Mouse (Mus musculus) right cerebral cortex, adult 18-20 months (tissue): ENCODE data around the gene Hist1h2bm.
"Not testable (repeated sequence)": the region's sequence is repeated elsewhere in the genome, so short reads cannot be mapped to it uniquely, and the experiment has no call there.

Experiments
- DNase-seq: peaks from one replicate; pipeline ENCODE4 v3.0.0; 2022; ENCODE audit warnings: mixed read lengths

Gene Hist1h2bm

DNA sequence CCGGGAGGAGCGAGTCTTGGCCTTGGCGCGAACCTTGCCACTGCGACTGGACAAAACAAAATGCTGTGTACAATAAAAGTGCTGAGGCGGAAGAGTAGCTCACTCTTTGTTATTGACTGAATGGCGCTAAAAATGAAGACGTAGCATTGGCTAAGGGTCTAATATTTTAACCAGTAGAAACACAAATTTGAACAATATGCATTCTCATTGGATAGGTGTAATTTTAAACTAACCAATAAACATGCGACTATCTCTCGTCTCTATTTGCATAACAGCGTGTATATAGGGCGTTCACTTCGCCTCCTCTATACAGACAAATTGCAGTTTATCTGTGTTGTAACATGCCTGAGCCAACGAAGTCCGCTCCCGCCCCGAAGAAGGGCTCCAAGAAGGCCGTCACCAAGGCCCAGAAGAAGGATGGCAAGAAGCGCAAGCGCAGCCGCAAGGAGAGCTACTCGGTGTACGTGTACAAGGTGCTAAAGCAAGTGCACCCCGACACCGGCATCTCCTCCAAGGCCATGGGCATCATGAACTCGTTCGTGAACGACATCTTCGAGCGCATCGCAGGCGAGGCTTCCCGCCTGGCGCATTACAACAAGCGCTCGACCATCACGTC, at the start of gene Hist1h2bm:
Gene Hist1h2bm (plus strand): TSS at position 288 of the 616 bp plus-strand sequence.
- peak; percentile 64 for DNase-seq

DNA sequence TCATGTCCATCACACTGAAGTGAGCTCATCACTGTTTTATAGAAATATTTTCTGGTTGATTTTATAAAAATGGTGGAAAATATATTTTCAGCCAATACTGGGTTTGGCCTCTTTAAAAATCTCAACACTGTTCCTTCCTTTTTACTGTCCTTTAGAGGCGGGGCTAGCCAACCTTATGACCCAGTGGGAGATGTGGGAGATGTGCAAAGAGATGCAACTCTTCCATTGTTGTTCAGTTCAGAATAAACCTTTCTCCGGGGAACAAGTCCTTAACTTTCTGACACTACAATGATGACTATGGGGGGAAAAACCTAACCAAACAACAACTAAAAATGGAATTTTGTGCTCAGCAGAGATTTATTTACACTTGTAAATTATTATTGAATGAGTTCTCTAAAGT, 44.5 kb upstream of the Hist1h2bm start, which contains the start of gene Olfr1360:
Gene Olfr1360 (minus strand): TSS at position 101 of the 400 bp plus-strand sequence.
- DNase-seq: no peak

DNA sequence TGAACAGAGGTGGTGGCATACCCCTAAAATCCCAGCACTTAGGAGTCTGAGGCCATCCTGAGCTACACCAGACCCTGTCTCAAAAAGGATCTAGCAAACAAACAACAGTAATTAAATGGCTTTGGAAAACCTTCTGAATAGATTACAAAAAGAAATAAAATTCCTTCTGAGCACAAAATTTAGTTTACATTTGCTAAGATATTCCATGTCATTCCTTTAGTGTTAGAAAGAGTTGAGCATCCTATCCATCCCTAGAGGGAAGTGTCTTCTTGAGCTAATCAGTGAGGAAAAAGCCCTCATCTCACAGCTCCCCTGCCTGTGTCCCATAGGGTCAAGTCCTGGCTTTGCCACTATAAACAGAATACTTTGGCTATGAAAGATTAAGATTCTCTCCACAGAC, 24.0 kb upstream of the Hist1h2bm start, which contains the start of gene Olfr1359:
Gene Olfr1359 (plus strand): TSS at position 301 of the 400 bp plus-strand sequence.
- no peak for DNase-seq

DNA sequence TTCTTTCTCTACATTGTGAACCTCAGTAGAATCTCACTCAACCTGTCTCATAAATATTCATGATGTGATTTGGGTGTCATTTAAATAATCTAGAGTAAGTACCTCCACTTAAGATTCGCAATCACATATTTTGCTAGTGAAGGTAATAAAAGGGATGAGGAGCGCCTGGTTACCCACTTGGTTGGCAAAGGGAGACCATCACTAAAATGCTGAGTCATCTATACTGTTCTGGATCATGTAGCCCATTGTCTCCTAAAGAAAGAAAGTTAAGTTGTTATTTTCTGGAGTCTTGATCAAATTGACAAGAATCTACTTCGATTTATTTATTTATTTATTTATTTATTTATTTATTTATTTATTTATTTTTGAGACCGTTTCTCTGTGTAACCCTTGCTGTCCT, 15.2 kb upstream of the Hist1h2bm start:
- DNase-seq: no peak

DNA sequence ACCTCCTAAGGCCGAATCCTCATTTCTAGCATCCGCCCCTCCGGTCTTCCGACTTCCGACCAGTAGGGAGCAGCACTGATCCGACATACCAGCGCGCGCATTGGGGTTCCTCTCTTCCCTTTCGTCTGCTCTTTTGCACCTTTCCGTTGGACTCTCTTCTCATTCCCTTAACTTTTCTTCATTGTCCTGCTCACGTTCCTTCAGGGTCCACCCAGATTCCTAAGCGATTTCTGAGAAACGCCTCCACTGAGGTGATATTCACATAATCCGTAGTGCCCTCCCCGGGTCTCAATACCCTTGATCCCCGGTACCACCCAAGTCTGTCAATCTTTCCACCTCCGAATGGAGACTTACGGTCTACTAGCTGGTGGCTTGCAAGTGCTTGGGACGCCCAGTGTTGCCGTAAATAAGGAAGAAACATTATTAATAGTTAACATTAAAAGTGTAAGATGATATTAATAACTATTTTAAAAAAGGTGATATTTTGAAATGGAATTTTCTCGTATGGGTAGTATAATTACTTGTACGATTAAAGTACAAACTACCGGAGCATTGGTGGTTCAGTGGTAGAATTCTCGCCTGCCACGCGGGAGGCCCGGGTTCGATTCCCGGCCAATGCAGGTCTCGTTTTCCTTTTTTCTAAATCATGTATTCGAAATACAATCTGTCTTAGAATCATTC, 11.7 kb upstream of the Hist1h2bm start:
- peak; percentile 90 for DNase-seq

DNA sequence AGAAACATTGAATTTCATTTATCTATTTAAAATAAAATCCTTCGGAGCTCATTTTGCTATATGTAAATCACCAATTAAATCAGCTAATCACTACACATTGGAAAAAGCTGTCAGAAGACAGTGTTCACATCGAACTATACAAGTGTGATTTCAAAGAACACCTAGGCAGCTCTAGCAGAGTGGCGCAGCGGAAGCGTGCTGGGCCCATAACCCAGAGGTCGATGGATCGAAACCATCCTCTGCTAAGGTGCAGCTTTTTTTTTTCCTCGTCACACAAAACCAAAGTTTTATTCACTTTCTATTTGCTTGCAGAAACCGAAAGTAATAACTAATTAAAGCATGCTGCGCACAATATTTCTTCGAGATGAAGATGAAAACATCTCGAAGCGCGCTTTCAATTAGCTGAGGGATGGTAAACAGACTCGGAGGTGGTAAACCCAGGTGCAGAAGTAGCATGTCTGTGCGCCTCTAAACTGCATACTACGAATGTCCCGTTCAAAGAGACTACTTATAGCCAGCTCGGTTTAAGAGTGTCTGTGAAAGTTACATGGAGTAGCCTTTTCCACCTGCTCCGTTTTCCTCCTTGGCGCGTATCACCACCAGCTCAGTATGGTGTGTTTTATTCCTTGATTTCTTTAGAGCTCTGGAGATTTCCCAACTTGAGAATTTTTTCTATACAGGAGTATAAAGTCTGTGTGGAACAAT, 10.9 kb upstream of the Hist1h2bm start:
- peak; percentile 77 for DNase-seq

DNA sequence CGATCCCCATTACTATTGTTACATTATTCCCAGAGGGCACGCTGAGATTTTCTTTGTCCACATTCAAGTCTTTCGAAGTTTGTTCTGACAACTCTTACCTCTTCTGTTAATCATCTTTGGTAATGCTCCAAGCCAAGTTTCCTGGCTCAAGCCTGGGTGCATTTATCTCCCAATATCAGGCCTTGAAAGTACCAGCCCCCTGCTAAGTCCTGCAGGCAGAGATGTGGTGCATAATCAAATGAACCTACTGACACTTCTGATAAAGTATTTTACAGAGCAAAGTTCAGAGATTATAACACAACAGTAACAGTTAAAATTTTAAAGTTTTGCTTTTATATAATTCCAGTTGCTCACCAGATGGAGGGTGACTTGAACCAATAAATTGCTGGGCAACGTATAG, 10.1 kb upstream of the Hist1h2bm start:
- DNase-seq: no peak

DNA sequence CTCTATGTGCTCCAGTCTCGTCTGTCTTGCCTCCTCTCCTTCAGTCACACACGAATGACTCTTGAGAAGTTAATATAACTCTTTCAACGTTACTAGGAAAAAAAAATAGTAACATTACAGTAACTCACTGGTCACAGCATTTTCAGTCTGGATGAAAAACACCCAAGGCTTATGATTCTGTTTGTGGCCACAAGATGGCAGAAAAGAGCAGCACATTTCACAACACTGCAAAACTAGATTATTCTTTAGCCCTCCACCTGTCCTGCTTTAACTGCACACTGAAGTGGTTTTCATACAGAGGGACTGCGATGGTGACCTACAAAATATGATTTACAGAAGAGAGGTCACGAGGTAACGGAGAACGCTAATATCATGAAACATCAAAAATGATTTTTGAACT, 7.1 kb upstream of the Hist1h2bm start:
- peak; percentile 75 for DNase-seq

DNA sequence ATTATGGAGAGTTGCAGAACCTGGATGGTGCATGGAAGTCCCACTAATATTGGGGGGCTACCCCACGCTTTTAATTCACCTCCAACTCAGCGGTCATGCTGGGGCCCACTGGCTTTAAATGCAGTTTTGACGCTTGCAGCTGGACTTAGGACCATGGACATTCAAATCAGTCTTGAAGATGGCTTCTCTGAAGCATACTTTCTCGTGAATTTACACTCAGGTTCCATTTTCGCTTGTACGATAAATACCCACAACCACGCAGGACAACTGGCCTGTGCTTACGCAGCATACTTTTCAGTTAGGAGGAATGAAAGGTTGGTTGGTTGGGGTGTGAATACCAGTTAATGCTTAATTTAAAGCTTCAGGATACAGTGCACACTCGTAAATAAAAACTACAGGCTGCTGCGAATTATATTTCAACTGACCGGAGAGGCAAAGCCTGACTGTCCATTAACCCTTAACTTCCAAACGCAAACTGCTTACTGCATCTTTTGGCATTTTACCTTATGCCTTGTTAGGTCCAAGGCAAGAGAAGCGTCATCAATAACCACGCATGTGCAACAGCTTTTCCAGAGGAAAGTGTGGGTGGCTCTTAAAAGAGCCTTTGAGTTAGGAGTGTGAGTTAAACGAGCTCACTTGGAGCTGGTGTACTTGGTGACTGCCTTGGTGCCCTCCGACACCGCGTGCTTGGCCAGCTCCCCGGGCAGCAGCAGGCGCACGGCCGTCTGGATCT, 6.5 kb upstream of the Hist1h2bm start:
- peak; percentile 22 for DNase-seq

DNA sequence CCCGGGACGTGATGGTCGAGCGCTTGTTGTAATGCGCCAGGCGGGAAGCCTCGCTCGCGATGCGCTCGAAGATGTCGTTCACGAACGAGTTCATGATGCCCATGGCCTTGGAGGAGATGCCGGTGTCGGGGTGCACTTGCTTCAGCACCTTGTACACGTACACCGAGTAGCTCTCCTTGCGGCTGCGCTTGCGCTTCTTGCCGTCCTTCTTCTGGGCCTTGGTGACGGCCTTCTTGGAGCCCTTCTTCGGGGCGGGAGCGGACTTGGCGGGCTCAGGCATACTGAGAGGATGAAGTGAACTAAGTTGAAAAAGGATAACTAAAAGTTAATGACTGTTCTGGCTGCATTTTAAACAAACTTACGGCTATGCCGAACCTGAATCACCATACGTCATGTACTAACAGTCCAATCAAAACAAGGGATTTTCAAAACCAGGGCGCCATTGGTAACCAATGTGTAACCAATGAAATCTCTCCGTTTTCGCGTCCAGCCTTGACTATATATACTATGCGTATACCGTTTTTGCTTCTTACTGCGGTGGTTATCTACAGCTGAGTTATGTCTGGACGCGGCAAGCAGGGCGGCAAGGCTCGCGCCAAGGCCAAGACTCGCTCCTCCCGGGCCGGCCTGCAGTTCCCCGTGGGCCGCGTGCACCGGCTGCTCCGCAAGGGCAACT, 5.8 kb upstream of the Hist1h2bm start, which contains the start of the genes Hist1h2bl and Hist1h2ai:
Gene Hist1h2bl (minus strand): TSS at position 280 of the 676 bp plus-strand sequence.
Gene Hist1h2ai (plus strand): TSS at position 559 of the 676 bp plus-strand sequence.
- DNase-seq: peak; percentile 91

DNA sequence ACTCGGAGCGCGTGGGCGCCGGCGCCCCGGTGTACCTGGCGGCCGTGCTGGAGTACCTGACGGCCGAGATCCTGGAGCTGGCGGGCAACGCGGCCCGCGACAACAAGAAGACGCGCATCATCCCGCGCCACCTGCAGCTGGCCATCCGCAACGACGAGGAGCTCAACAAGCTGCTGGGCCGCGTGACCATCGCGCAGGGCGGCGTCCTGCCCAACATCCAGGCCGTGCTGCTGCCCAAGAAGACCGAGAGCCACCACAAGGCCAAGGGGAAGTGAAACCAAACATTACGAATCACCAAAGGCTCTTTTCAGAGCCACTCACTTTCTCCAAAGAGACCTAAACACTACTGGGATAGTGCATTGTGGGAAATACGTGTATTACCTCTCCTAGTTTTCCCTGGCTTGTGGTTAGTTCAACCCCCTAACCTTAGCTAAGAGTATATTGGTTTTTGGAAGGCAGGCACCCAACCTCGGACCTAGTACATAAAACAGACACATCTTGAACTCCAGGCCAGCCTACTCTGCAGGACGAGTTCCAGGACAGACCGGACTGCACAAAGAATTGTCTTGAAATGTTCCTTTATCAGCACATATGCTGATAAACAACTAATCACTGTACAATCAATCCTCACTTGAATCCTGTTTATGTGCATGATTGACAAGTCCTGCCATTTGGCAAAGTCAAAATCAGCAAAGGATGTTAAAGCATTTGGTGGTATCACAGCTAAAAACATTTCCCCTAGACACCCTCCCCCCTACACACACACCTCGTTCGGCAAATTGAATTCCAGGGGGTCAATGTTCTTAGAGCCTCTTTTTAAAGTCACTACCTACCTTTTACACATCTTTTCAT, 5.1 kb upstream of the Hist1h2bm start:
- DNase-seq: not testable (repeated sequence)

DNA sequence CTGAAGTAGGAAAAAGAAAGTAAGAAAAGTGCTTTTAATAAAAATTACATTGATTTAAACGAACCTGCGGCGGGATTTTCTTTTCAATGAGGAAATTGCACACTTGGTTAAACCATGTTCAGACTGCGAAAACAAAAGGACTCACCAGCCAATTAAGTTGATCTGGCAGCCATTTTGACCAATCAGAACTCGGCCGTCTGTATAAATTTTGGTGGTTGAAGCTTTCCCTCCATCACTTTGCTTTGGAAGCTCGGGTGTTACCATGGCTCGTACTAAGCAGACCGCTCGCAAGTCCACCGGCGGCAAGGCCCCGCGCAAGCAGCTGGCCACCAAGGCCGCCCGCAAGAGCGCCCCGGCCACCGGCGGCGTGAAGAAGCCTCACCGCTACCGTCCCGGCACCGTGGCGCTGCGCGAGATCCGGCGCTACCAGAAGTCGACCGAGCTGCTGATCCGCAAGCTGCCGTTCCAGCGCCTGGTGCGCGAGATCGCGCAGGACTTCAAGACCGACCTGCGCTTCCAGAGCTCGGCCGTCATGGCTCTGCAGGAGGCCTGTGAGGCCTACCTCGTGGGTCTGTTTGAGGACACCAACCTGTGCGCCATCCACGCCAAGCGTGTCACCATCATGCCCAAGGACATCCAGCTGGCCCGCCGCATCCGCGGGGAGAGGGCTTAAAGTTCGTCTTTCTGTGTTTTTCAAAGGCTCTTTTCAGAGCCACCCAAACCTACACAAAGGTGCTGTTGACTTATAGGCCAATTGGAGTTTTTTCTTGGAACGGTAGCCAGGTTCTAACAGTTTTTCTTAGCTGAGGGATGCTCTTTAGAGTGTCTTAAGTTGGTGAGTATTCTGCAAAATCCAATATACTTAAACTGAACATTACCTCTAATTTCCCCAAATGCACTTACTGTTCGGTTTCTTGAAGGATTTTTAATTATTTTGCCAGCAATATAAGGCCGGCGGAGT, 4.2 kb upstream of the Hist1h2bm start, which contains the start of gene Hist1h3h:
Gene Hist1h3h (plus strand): TSS at position 263 of the 961 bp plus-strand sequence.
- DNase-seq: peak; percentile 91

DNA sequence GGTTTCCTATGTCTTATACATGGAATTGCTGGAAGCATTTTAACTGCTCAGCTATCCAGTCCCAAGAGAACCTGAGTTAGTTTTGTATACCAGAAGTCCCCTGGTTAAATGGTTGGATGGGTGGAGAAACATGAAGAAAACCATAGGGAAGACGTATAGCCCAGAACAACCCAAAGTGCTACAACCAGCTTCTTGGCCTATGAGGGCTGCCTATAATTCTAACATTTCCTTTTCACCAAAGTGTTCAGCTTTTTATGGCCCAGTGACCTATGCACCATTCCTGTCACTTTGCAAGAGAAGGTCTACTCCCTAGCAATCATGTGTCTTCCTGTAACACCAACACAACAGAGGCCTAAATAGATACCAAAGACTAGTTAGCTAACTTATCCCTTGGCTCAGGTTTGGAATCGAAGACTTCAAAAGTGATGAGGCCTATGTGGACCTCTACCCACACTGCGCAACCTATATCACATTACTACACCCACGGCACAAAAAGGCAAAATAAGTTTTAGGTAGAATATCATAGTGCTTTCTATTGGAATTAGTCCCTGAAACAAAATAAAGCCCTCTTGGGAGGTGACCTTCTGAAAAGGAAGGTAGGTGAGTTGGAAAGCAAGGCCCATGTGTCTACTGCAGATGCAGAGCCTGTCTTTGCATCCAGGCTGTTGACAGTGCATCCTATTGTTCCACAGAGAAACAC, 3.3 kb upstream of the Hist1h2bm start:
- no peak for DNase-seq

DNA sequence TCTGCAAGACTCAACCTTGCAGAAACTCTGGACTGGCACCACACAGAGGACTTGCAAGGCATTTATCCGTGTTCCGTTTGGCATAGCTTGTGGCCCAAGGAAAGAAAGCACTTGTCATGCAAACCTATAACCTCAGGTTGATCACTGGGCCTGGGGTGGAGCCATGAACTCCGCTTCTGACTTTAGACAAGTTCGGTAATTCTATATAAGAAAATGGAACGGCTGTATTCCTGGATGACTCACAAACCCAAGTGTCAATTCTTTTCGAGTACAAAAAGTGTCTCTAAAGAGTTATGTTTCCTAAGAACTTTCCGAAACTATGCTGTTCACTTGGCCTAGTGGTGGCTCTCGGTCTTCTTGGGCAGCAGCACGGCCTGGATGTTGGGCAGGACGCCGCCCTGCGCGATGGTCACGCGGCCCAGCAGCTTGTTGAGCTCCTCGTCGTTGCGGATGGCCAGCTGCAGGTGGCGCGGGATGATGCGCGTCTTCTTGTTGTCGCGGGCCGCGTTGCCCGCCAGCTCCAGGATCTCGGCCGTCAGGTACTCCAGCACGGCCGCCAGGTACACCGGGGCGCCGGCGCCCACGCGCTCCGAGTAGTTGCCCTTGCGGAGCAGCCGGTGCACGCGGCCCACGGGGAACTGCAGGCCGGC, 612 bp upstream of the Hist1h2bm start:
- DNase-seq: not testable (repeated sequence)

DNA sequence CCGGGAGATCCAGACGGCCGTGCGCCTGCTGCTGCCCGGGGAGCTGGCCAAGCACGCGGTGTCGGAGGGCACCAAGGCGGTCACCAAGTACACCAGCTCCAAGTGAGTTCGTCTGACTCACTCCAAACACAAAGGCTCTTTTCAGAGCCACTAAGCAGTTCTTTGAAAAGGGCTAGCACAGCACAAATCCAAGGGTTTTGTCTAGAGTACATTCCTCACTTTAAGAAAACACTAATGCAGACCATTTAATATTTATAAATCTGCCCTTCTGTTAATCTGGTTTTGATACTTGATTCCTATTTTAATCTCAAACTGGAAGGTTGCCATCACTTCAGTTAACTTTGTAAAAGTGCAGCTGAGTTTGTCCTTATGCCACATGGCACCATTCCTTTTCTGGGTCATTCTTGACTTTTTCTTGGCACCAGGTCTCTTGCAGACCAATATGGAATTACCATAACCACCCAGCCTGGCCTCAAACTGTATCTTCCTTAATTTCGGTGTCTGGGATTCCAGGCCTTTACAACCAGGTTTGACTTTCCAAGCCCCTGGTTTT, 605 bp downstream of the Hist1h2bm start:
- no peak for DNase-seq

DNA sequence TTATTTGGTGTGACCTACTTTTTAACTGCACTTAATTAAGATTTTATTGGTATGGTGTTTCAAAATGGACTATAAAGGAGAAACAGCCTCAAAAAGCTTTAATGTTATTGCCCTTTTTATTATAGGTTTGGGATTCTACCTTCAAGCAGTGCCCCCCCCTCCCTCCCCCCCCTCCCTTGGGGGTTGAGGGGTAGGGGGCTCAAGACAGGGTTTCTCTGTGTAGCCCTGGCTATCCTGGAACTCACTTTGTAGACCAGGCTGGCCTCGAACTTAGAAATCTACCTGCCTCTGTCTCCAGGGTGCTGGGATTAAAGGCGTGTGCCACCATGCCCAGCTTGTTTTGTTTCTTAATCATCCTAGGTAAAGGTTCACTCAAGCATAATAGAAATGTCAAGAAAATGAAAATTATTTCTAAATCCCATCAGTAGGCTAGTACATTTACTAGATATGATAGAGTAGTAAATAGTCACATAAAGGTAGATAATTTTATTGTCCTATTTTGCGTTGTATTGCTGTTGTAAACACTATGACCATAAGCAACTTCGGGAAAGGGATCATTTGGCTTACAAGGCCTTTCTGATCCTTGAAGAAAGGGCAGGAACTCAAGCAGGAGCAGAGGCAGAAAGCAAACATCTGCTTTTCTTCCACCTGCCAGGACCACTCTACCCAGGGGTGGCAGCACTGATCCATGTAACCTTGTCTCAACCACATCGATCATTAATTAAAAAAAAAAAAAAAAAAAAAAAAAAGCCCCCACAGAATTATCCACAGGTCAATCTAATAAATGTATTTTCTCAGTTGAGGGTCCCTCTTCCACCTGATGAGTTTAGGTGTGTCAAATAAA, 1.4 kb downstream of the Hist1h2bm start:
- no peak for DNase-seq

DNA sequence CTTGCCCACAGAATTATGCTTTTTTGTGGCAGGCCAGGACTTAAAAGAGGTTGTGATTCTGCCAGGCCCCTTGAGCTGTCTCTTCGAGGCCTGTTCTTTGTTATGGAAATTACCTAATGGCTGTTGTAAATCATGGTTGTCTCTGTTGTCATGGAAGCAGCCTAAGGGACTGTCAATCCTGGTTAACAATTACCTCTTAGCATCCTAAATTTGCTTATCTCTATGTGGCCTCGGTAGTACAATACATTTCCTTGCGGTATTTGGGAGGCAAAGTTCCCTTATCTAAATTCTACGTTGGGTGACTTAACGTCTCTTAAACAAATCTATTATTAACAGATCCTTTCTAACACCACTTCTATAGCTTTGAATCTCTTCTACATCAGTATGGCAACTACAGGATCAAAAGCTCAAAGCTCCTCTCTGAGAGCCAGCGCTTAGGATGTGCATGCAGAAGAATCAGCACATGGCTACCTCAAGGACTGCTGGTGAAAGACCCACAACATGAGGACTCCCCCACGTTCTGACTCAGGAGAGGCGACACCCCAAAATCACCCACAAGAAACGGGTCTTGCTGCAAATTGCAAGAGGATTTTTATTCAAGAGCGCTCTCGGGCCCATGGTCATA, 6.2 kb downstream of the Hist1h2bm start:
- DNase-seq: no peak
